Mouse (Mus musculus): ENCODE data around the gene Eps8.

DNA sequence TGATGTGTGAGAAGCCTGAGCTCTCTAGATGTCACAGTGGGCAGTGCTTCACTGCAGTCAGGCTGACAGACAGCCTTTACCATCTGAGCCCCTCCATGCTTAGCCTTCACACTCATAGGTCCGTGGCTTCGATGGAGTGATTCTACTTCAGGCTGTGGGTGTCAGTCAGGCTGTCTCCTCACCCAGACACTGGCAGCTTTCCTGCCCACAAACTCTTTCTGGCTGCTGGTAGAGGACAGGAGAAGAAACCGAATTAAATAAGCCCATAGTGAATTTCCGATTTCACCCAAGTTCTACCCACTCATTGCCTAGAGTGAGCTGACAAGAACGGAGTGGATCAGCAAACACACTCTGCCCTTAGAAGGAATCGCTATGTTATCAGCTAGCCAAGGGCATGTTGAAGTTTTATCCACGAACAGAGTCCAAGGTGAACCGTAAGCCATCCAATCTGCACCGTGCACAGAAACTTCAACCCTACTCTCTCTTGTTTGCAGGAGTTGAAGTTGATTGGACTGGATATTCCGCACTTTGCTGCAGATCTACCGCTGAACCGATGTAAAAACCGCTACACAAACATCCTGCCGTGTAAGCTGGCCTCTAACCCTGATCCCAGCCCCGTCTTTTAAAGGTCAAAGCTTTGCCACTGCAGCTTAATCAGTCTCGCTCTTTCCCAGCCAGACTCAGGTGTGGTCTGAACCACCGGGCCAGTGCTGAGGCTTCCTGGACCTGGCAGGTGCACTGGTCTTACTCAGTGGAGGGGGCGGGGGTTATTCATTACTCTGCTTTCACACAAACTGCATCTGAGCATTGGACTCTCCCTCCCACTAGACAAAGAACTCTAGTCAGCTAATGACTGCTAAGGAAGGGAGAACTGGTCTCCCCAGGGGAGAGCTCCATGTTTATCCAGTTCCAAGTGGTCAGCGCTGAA lies 213.9 kb downstream of the Eps8 start:
- TF ChIP-seq HCFC1 (IDR thresholded peaks at IDR 0.05; ENCODE audit: borderline replicate concordance, insufficient read depth, low read length): no peak
- no peak for TF ChIP-seq ZC3H11A (IDR thresholded peaks at IDR 0.05; ENCODE audit: borderline replicate concordance, low read depth, low read length)
- TF ChIP-seq CHD2 (IDR thresholded peaks at IDR 0.05; ENCODE audit: low read depth, low read length): no peak

All from ES-E14 (cell line).